Mouse (Mus musculus) C2C12 (cell line): ENCODE measurements around the gene Srbd1.

Source experiments
- CEBPB ChIP-seq: IDR thresholded peaks from one replicate; pipeline ENCODE4 v1.6.1; 2011; ENCODE audit warnings: low read depth, mild to moderate bottlenecking, control low read depth, moderate library complexity
- CTCF ChIP-seq: IDR thresholded peaks from one replicate; pipeline ENCODE4 v1.5.1; 2011; ENCODE audit not compliant: control insufficient read depth, insufficient read depth, insufficient read length
- MAX ChIP-seq: IDR thresholded peaks from one replicate; pipeline ENCODE4 v1.6.1; 2011; ENCODE audit warnings: mild to moderate bottlenecking, control low read depth

GRCm38 (mm10) chr17:86029175-86029574, 115.8 kb downstream of the Srbd1 start:
- TF ChIP-seq CTCF (no peak), MAX (no peak), CEBPB (no peak)
